Mouse (Mus musculus) ovary, adult 18-20 months (tissue): ENCODE measurements around the gene Astl.
A peak's percentile ranks its signal among the peaks of the same experiment; 100 is the strongest.

Source experiments
- DNase-seq: peaks from one replicate; pipeline ENCODE4 v3.0.0; 2022; ENCODE audit warnings: low spot score, mixed read lengths

Gene Astl

DNA sequence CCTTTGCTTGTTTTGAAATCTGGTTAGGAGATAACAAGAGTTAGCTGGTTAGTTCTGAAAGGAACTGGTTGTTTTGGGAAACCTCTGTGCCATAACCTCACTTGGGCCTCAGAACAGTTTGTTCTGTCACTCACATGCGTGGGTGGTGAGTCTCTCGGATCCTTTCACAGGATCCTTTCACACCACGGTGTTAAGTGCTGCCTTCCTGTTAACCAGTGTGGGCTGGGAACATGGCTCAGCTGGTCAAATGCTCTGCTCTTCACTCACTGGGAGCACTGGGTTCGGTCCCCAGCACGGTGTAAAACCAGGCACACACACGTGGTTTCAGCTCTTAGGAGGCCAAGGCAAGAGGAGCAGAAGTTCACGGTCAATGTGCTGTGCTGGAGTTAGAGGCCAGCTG is 14.0 kb upstream of the Astl start:
- DNase-seq, result no peak

DNA sequence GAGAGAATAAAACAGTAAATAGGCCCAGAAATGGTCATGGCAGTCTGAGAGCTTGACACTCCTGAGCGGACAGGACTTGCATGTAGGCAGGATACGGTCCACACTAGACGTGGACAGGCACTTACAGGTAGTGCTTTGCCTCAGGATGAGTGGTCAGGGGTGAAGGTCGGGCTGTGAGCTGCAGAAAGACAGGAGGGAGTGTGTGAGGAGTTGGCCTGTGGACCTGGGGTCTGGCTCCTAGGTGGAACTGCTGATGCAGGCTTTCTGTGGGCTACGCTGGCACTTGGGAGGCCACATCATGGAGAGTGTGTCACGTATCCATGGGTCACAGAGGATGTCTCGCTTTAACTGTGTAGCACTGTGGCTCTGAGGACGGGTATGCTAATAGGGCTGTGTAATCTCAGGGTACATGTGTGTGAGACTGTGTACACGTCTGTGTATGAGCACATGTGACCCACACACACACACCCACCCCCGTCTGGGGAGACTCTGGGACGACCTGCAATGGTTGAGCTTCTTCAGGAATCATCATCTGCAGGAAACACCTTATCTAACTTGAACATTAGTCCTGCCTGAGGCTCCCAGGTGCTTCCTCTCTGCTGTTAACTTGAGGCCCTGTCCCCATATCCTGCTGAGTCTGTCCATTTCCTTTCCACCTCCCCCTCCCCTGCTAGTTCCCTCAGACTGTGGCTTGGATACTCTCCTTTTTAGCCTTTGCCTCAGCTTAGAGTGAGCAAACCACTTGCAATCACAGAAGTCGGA is 10.2 kb upstream of the Astl start:
- DNase-seq, result no peak

DNA sequence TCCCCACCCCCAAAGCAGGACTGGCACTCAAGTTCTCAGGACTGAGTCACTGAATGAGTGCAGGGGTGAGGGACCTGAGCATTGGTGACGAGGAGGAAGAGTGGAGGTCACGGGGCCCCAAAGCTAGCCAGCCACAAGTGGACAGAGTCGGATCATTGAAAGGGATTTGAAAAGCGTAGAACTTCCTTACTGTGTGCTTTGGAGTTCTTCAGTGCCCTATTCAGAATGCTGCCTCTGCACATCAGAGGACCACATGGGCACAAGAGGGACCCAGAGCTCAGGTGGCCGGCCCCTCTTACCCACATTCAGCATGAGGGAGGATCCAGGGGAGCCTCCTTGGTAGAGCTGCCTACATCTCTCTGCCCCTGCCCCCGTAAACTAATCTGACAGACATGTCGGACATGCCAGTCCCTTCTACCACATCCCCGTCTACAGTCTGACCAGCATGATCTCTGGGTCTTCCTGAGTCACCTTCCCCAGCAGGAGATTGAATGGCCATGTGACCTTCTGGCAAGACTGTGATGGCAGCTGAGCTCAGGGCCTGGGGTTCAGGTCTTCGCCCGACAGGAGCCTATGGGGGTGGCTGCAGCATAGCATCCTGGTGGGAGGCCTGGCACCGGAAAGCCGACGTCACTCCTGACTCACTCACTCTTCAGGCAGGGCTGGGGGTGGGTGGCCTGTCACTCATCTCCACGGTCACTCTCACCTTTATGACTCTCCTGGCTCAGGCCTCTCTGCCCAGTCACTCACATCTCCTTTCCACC is 5.5 kb upstream of the Astl start:
- DNase-seq, result no peak

DNA sequence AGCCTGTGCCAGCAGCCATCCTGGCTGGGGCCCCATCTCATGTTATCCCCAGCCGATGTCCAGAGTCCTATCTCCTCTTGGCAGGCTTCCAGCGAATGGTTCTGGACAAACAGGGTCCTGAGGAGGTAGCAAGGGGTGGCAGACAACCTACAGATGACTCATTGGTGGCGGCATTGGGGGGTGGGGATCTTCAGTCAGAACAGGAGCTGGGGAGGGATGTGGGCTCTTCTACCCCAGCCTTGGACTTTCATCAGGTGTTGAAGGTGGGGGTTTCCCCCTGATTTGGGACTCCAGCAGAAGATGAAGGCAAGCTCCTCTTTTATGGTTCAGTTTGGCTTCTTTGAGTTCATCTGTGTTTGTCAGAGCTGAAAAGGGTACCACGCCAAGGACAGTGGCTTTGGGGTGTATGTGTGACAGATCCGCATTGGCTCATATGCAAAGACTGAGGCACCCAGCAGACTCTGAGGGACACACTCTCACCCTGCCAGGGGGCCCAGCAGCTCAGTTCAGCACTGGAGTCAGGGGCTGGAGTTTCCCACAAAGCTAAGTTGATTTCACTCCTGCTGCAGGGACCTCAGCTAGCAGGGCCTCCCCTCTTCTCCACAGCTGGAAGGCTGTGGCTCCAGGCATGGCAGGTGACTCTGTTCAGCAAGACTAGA is 4.4 kb upstream of the Astl start:
- DNase-seq, result no peak

DNA sequence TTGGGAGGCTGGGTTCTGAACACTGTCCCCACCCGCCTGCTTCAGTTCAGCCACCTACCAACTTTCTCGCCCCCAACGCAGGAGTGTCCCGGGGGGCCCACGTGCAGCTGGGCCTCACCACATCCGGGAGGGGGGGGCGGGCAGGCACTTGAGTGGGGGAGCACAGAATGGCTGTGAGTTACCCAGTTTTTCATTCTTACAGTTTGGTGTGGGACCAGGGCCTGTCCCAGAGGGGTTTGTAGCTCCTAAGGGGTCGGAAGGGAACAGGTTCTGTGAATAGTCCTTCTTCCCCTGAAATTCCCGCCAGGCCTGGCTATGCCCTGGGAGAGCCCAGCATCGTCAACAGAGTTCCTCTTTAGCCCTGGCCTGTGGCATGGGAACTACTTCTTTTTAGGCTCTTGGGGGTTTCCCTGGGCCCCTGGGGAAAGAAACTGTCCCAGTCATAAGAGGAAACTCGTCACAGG is 3.3 kb upstream of the Astl start:
- DNase-seq, result no peak

DNA sequence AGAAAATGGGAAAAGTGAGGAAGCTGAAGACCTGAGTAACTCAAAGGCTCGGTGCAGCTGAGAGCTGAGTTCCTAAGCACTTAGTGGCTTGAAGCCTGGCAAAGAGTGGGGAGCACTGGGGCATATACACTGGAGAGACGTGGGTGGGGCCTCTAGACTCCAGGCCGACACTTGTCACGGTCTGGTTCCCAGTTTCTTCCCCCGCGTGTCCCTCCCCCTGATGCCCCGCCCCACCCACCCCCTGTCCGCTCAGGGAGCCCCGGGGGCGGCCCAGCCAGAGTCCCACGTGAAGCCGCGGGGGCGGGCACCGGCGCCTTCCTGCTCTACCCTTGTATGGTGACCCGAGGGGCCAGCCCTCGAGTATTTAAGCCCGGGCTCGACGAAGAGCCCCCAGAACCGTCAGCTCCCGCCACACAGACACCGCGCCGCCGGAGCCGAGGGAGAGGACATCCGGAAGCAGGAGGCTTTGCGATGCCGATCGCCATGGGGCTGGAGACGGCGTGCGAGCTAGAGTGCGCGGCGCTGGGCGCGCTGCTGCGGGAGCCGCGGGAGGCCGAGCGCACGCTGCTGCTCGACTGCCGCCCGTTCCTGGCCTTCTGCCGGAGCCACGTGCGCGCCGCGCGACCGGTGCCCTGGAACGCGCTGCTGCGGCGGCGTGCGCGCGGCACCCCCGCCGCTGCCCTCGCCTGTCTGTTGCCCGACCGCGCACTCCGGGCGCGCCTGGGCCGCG is 2.5 kb upstream of the Astl start, which contains the start of gene Dusp2:
Dusp2 (plus strand) TSS at position 393 of the 730 bp plus-strand sequence.
- peak; percentile 59 for DNase-seq

DNA sequence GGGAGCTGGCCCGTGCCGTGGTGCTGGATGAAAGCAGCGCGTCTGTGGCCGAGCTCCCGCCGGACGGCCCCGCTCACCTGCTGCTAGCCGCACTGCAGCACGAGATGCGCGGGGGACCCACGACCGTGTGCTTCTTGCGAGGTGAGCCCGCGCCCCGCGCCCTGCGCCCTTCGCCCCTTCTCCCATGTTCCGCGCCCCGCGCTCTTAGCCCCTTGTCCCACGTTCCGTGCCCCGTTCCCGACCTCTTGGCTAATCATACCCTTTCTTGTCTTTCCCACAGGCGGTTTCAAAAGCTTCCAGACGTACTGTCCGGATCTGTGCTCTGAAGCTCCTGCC is 2.0 kb upstream of the Astl start:
- no peak for DNase-seq

DNA sequence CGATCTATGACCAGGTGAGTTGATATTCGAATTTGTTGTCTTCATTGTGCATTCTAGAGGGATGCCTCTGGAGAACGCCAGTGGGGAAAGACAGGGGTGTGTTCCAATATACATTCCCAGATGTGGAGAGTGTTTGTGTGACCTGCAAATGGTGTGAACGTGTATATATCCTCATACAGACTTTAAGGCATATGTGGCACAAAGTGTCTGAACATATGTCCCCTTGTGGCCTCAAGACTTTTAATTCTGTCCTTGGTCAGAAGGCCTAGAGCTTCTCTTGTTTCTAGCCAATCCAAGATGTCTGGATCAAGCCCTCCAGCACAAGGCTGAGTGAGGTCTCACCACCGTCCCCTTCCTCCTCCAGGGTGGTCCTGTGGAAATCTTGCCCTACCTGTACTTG is 1.6 kb upstream of the Astl start:
- DNase-seq, result no peak

DNA sequence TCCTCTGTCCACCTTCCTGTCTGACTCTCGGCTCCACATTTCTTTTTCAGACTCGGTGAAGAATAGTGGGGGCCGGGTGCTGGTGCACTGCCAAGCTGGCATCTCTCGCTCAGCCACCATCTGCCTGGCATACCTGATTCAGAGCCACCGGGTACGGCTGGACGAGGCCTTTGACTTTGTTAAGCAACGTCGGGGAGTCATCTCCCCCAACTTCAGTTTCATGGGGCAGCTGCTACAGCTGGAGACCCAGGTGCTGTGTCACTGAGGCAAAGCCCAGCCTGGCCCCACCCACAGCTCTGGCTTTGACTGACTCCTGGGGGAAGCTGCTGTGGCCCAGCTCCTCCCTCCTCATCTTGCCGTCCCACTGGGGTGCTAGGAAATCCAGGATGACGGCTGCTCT is 908 bp upstream of the Astl start:
- DNase-seq, result no peak

DNA sequence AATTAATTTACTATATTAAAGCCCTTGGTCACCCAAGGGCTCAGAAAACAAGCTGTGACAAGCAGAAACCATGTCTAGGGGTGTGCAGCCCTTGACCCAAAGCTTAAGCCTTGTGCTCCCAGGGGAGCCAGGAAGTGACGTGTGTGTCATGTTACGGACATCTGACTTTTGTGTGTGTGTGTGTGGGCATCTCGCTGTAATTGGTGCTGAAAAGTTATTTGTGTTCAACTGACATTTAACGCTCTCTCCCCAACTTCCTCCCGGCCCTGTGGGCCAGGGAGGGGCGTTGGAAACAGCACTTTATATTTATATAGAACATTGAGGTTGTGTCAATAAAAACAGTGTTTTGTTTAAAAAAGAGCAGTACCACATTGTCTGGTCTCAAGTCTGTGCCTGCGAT is 427 bp upstream of the Astl start:
- DNase-seq, result no peak

DNA sequence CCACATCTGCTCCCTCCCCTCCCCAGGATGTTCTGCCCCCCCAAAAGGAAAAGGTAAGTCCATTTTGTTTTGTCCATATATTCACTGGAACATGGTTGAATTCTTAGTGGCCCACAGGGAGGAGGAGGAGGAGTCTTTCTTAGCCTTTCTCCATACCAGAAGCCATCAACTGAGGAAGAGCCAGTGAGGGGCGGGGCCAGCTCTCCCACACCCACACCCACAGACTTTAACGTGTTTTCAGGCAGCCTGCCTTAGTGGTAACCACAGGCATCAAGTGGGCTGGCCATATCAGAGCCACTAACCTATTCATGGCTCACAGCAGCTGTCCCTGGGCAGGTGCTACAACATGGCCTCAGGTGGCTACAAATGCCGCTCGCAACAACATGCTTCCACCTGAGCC is 394 bp downstream of the Astl start:
- no peak for DNase-seq

DNA sequence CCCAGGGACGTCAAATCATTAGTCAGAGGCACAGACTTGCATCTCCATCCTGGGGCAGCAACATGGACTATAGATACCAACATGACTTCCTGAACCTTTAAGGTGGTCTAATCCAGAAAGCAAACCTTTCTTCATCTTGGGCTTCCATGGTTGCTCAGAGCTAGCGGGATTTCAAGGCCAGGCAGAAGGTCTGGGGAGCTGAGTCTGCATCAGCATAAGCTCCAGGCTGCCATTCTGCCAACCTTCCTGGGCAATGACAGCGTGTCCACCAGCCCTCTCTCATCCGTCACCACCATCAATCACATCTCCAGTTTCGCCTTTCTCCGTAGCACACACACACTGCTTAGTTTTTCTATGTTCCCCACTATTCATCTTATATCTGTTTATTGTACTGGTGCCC is 823 bp downstream of the Astl start:
- no peak for DNase-seq

DNA sequence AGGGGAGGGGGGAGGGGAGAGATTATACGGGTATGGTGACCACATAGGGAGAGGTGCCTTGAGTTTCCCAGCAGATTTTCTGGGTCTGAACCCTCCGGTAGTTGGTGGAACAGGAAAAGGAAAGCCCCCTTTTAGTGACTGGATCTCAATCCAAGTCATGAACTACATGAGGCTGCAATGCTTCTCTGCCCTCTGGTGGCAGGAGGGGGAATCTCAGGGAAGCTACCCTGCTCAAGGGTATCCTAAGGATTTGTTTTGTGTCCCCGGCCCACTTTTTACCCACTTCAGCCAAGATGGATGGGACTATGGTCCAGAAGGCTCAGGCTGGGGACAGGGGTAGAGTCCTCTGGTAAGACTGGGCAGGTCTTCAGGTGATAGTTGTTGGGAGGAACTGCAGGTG is 2.7 kb downstream of the Astl start:
- peak; percentile 12 for DNase-seq

DNA sequence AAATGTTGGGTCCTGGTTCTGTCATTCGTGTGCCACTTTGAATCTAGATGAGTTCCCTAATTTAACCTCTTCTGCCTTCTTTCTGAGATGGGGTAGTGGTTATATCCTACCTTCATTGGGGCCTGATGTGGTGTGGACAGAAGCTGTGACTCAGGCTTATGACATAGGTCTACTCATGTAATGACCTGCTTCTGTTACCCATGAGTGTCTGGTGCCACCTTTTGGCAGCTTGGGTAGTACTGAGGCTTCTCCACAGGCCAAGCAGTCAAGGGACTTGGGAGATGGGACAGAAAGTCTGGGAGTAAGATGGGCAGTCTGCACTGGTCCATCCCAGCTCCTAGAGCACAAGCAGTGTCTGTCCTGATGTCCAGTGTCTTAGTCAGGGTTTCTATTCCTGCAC is 7.9 kb downstream of the Astl start:
- no peak for DNase-seq

DNA sequence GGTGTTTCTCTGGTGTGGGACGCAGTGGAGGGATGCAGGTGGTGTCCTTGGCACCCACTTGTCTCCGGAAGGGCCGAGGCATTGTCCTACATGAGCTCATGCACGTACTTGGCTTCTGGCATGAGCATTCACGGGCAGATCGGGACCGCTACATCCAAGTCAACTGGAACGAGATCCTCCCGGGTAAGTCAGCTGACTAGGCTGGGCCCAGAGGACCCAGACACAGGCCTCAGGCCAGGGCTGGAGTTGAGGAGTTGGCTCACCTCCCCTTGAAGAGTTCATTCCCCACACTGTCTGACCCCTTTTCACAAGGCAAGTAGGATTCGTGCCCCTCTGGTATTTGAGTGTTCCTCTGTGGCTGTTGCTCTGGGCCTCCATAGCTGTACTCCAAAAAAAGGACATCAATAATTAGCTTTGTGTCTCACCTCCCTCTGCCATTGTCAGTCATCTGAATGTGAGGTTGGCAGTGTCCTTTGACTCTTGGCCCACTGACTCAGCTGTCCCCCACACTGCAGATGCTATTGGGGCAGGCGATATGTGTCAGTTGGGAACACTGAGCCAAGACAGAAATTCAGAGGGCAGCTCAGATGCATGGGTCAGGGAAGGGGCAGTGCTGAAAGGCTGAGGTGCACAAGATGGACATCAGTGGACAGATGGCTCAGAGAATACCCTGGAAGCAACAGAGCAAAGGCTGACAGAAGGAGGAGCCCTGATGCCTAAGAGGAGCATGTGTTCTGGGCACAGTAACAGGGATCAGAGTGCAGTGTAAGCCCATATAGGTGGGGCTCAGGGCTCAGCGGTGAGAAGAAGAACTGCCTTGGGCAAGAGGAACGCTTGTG is 8.9 kb downstream of the Astl start:
- DNase-seq, result no peak

DNA sequence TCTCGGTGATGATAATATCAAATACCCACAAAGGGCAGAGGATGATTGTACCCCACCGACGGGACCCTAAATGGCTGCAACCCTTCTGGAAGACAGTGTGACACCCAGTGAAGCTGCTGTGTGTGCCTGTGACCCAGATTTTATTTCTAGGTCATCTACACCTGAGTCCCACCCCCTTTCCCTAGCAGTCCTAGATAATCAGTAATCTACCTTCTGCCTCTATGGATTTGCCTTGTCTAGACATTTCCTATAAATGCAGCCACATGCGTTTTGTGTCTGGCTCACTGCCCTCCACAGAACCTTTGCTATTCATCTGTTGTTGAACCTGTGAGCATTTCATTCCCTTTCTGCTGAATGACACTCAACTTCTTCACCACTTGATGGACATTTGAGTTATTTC is 15.4 kb downstream of the Astl start:
- DNase-seq, result no peak

DNA sequence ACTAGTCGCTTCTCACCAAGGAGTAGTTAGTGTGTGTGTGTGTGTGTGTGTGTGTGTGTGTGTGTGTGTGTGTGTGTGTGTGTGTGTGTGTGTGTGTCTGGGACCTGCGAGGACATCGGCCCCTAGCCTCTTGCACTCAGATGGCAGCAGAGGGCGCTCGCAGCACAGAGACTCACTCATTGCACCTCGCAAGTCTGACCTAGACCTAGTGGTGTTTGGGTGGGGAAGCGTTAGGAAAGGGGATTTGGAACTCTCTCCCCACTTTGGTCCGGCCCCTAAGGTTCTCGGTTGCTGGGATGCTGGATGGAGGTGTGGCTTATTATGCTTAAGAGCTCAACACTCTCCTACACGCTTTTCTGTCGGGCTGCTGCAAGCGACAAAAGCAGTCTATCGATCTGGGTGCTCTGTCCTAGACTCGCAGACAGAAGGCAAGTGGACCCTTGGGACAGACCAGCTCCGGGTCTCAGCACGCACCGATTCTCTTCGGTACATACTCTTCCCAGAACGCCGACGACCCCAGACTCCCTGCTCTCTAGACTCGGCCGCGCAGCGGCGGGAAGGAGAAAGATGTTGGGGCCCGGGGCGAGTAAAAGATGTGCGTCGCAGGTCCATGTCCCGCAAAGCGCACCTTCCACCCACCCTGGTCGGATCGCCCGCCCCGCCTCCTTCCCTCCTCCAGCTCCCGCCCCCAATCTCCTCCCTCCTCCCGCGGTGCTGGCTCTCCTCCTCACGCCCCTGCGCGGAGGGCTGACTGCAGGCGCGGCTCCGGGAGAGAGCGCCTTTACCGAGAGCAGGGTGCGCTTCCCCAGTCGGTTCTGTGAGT is 24.2 kb downstream of the Astl start, which contains the start of gene Adra2b:
Adra2b (plus strand) TSS at position 750 of the 823 bp plus-strand sequence.
- peak; percentile 50 for DNase-seq

DNA sequence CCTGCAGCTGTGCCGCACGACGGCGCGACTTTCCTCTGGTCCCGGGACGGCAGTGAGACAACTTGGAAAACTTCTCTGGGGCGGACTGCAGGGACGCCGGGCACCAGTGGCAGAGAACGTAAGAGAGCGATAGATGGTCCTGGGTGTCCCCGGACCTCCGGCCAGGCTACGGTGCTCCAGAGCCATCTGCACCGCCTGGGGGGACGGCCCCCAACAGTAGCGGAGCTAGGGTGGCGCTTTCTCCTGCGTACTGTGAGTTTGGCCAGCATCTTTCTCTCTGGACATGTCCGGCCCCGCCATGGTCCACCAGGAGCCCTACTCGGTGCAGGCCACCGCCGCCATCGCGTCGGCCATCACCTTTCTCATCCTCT is 24.8 kb downstream of the Astl start:
- DNase-seq, result no peak

DNA sequence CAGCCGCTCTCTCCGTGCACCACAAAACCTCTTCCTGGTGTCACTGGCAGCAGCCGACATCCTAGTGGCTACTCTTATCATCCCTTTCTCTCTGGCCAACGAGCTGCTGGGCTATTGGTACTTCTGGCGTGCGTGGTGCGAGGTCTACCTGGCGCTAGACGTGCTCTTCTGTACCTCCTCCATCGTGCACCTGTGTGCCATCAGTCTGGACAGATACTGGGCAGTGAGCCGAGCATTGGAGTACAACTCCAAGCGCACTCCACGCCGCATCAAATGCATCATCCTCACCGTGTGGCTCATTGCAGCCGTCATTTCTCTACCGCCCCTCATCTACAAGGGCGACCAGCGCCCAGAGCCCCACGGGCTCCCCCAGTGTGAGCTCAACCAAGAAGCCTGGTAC is 25.3 kb downstream of the Astl start:
- no peak for DNase-seq

DNA sequence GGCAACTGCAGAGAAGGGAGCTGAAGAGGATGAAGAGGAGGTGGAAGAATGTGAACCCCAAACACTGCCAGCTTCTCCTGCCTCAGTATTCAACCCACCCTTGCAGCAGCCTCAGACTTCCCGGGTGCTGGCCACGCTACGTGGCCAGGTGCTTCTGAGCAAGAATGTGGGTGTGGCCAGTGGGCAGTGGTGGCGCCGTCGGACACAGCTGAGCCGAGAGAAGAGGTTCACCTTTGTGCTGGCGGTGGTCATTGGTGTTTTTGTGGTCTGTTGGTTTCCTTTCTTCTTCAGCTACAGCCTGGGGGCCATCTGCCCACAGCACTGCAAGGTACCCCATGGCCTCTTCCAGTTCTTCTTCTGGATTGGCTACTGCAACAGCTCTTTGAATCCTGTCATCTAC is 26.0 kb downstream of the Astl start:
- no peak for DNase-seq
